9 mouse cellular contexts compared by ENCODE assay signal in genomic region chr5:93095301-93095700, GRCm38 (mm10). TPM values are rescaled to one million over a fixed set of nuclear protein-coding genes. Genes with fewer than 3 reads are reported as not detected.
DNase-seq lines count a peak whose midpoint lies in the region; ATAC-seq lines count a peak whose summit lies in the region.
"Had no signal": no experiment of that assay in that cellular context is flagged by ENCODE, and none has a peak within 500 bp of the region (broad histone marks: within the 10 kb centered on the region; RNA-seq: fewer than 3 reads in every experiment).

No protein-coding gene starts in this region.

- H3K36me3 ChIP-seq in heart, embryonic 15.5 days: no peaks in the 10 kb centered on the region
- 0 out of 2 replicates have a peak, but pooled peaks cover 3% of the 10 kb centered on the region for H3K36me3 ChIP-seq in embryonic facial prominence, embryonic 13.5 days
- H3K36me3 ChIP-seq in hindbrain, embryonic 16.5 days (ENCODE audit: control insufficient read depth, insufficient read depth, low read length): no peaks in the 10 kb centered on the region
- H3K36me3 ChIP-seq in midbrain, embryonic 15.5 days (replicated peaks): no peaks in the 10 kb centered on the region

- H3K27me3 ChIP-seq in heart, embryonic 15.5 days: no peaks in the 10 kb centered on the region
- no peaks in the 10 kb centered on the region for H3K27me3 ChIP-seq in embryonic facial prominence, embryonic 13.5 days
- no peaks in the 10 kb centered on the region for H3K27me3 ChIP-seq in hindbrain, embryonic 16.5 days (replicated peaks; ENCODE audit: control insufficient read depth, insufficient read depth, low read length)
- H3K27me3 ChIP-seq in midbrain, embryonic 15.5 days (replicated peaks): no peaks in the 10 kb centered on the region

- H3K4me2 ChIP-seq in heart, embryonic 15.5 days: peak overlapping the region; percentile 94
- peak overlapping the region; percentile 95 for H3K4me2 ChIP-seq in embryonic facial prominence, embryonic 13.5 days
- H3K4me2 ChIP-seq in hindbrain, embryonic 16.5 days (ENCODE audit: low read length): peak overlapping the region; percentile 88
- H3K4me2 ChIP-seq in midbrain, embryonic 15.5 days: peak overlapping the region; percentile 96

- no peak for DNase-seq in heart, postnatal 36 days
- DNase-seq in cerebellum, adult 8-10 months: no peak
- DNase-seq in cerebellum, postnatal 10 days: no peak
- DNase-seq: adrenal gland, postnatal 10 days had no signal

- H3K4me1 ChIP-seq in heart, embryonic 15.5 days (replicated peaks): peaks cover 58% of the 10 kb centered on the region
- H3K4me1 ChIP-seq in embryonic facial prominence, embryonic 13.5 days: peaks cover 66% of the 10 kb centered on the region
- peaks cover 33% of the 10 kb centered on the region for H3K4me1 ChIP-seq in hindbrain, embryonic 16.5 days (ENCODE audit: control insufficient read depth, insufficient read depth, low read depth, low read length)
- peaks cover 44% of the 10 kb centered on the region for H3K4me1 ChIP-seq in midbrain, embryonic 15.5 days

- H3K9ac ChIP-seq in heart, embryonic 15.5 days: no peak overlapping the region
- H3K9ac ChIP-seq in embryonic facial prominence, embryonic 13.5 days: peak overlapping the region; percentile 91; the same call in 1 of the 2 replicates
- no peak overlapping the region; the same call in 1 of the 2 replicates for H3K9ac ChIP-seq in hindbrain, embryonic 16.5 days (ENCODE audit: low read depth, low read length)
- H3K9ac ChIP-seq in midbrain, embryonic 15.5 days: no peak overlapping the region

- no peak for ATAC-seq in heart, embryonic 15.5 days (replicated peaks; ENCODE audit: insufficient number of reproducible peaks, insufficient read depth, low FRiP score, low read depth)
- ATAC-seq in embryonic facial prominence, embryonic 13.5 days (ENCODE audit: insufficient number of reproducible peaks, insufficient read depth, low FRiP score, low TSS enrichment, low read depth): no peak
- ATAC-seq in hindbrain, embryonic 16.5 days: no peak
- no peak for ATAC-seq in midbrain, embryonic 15.5 days (replicated peaks)
- no peak for ATAC-seq in frontal cortex, adult (ENCODE audit: low TSS enrichment)

- WGBS in heart, embryonic 15.5 days: 68% methylated on average over 7 of the region's 7 CpGs
- WGBS in embryonic facial prominence, embryonic 13.5 days: 20% methylated on average over 7 of the region's 7 CpGs
- WGBS in hindbrain, embryonic 16.5 days: 46% methylated on average over 7 of the region's 7 CpGs
- 49% methylated on average over 7 of the region's 7 CpGs for WGBS in midbrain, embryonic 15.5 days

- no peak overlapping the region for H3K27ac ChIP-seq in heart, embryonic 15.5 days
- H3K27ac ChIP-seq in embryonic facial prominence, embryonic 13.5 days: no peak overlapping the region
- no peak overlapping the region for H3K27ac ChIP-seq in hindbrain, embryonic 16.5 days (ENCODE audit: low read depth, low read length)
- no peak overlapping the region for H3K27ac ChIP-seq in midbrain, embryonic 15.5 days

- intact Hi-C loops in heart, postnatal 36 days (cut with DNase I): loop anchor here (2.0 to 10.0 kb wide), 2 partner anchors 26 to 590 kb away; partner anchors contain the start of gene Scarb2

- no peaks in the 10 kb centered on the region for H3K9me3 ChIP-seq in heart, embryonic 15.5 days (replicated peaks)
- no peaks in the 10 kb centered on the region for H3K9me3 ChIP-seq in embryonic facial prominence, embryonic 13.5 days
- no peaks in the 10 kb centered on the region for H3K9me3 ChIP-seq in hindbrain, embryonic 16.5 days (ENCODE audit: control insufficient read depth, low read length)
- no peaks in the 10 kb centered on the region for H3K9me3 ChIP-seq in midbrain, embryonic 15.5 days

- H3K4me3 ChIP-seq in heart, embryonic 15.5 days: peak overlapping the region; percentile 77
- H3K4me3 ChIP-seq in embryonic facial prominence, embryonic 13.5 days: peak overlapping the region; percentile 79
- peak overlapping the region; percentile 84 for H3K4me3 ChIP-seq in hindbrain, embryonic 16.5 days (ENCODE audit: low read length)
- H3K4me3 ChIP-seq in midbrain, embryonic 15.5 days: peak overlapping the region; percentile 83

RNA-seq across cellular contexts. Expression of gene Sept11, which starts 2.1 kb away (rescaled TPM):
- 79.0 and 94.5 TPM in 2 replicates for polyA plus RNA-seq in heart, embryonic 15.5 days (2015; fragmentation: Nextera tagmentation; extraction: Ambion mirVana)
- 10 to 100 TPM; 29.9 to 32.5 TPM for total RNA-seq in heart, postnatal 36 days (2021)
- polyA plus RNA-seq in embryonic facial prominence, embryonic 13.5 days (2015; fragmentation: Nextera tagmentation; extraction: Ambion mirVana): 220 and 238 TPM in 2 replicates
- 125 and 150 TPM in 2 replicates for polyA plus RNA-seq in hindbrain, embryonic 16.5 days (2015; fragmentation: Nextera tagmentation; extraction: Ambion mirVana)
- 148 TPM in 2 replicates for polyA plus RNA-seq in midbrain, embryonic 15.5 days (2015; fragmentation: Nextera tagmentation; extraction: Ambion mirVana)

RNA-seq across cellular contexts. Expression of gene Sowahb, which starts 50.5 kb away (rescaled TPM):
- polyA plus RNA-seq in heart, embryonic 15.5 days (2015; fragmentation: Nextera tagmentation; extraction: Ambion mirVana): 0.09 and 0.25 TPM in 2 replicates
- under 1 TPM in 1 of 2 experiments, not detected in 1; 0.08 TPM for total RNA-seq in heart, postnatal 36 days (2021)
- 0.59 and 1.3 TPM in 2 replicates for polyA plus RNA-seq in embryonic facial prominence, embryonic 13.5 days (2015; fragmentation: Nextera tagmentation; extraction: Ambion mirVana)
- polyA plus RNA-seq in hindbrain, embryonic 16.5 days (2015; fragmentation: Nextera tagmentation; extraction: Ambion mirVana): 0.07 TPM in 1 of 2 replicates, not detected in the other
- 0.04 TPM in 2 replicates for polyA plus RNA-seq in midbrain, embryonic 15.5 days (2015; fragmentation: Nextera tagmentation; extraction: Ambion mirVana)
